Mouse (Mus musculus): Measurements from ENCODE around the gene Iqsec1.

- TF ChIP-seq CTCF (IDR thresholded peaks at IDR 0.05; ENCODE audit: low read depth, low read length) (no peak), GATA1 (IDR thresholded peaks at IDR 0.05; ENCODE audit: borderline replicate concordance, low read length) (no peak), TAL1 (conservative IDR thresholded peaks at IDR 0.05; ENCODE audit: low read depth, low read length) (peak; percentile 73), GATA2 (IDR thresholded peaks at IDR 0.05; ENCODE audit: borderline replicate concordance, low read depth, low read length) (no peak), POLR2AphosphoS5 (IDR thresholded peaks at IDR 0.05; ENCODE audit: insufficient replicate concordance, low read depth, low read length) (no peak)
These were observed 370.2 kb downstream of the Iqsec1 start for GRCm38 (mm10) chr6:90618274-90618673.
